Mouse (Mus musculus) kidney, postnatal 0 days (tissue): ENCODE measurements at regions not wholly inside any gene's neighbourhood (a gene's known extent, or its start where the extent isn't known, plus 50 kb on each side); places are given as distances from the start of the nearest gene placed in this dataset.

Source experiments
- ATAC-seq: fragments of 200-750 bp; cut with Nextera tagmentation; replicated peaks from 2 replicates; pipeline ENCODE4 v1.8.0; 2017; ENCODE audit warnings: low read depth, moderate number of reproducible peaks, moderate TSS enrichment, moderate library complexity; ENCODE audit not compliant: low FRiP score
- DNase-seq: peaks from one replicate; pipeline ENCODE4 v3.0.0-alpha.2; 2016; ENCODE audit warnings: low spot score
- H3K27ac ChIP-seq: fragments of 300-500 bp; sonication (generic); 2 replicates; pipeline ENCODE4 v1.5.1; 2014; ENCODE audit warnings: mild to moderate bottlenecking
- H3K27me3 ChIP-seq: fragments of 300-500 bp; sonication (generic); 2 replicates; pipeline ENCODE4 v1.6.1; 2014; ENCODE audit warnings: low read length, mixed read lengths; ENCODE audit not compliant: insufficient read depth
- H3K36me3 ChIP-seq: fragments of 300-500 bp; sonication (generic); 2 replicates; pipeline ENCODE4 v1.6.1; 2014; ENCODE audit warnings: low read length, mixed read lengths; ENCODE audit not compliant: insufficient read depth
- H3K4me1 ChIP-seq: fragments of 300-500 bp; sonication (generic); replicated peaks from 2 replicates; pipeline ENCODE4 v1.6.1; 2014; ENCODE audit warnings: antibody characterized with exemption, low read length, mixed read lengths; ENCODE audit not compliant: insufficient read depth
- H3K4me2 ChIP-seq: fragments of 300-500 bp; sonication (generic); 2 replicates; pipeline ENCODE4 v1.6.1; 2014; ENCODE audit warnings: mild to moderate bottlenecking, low read length, moderate library complexity, mixed read lengths
- H3K4me3 ChIP-seq: fragments of 300-500 bp; sonication (generic); replicated peaks from 2 replicates; pipeline ENCODE4 v1.5.1; 2014; ENCODE audit warnings: low read depth, low read length
- H3K9ac ChIP-seq: fragments of 300-500 bp; sonication (generic); 2 replicates; pipeline ENCODE4 v1.6.1; 2014; ENCODE audit warnings: low read depth, low read length
- H3K9me3 ChIP-seq: fragments of 300-500 bp; sonication (generic); replicated peaks from 2 replicates; pipeline ENCODE4 v1.6.1; 2016; ENCODE audit warnings: low read length, inconsistent platforms, mixed read lengths
- CTCF ChIP-seq: IDR thresholded peaks from 2 replicates; pipeline ENCODE4 v1.5.1; 2016; ENCODE audit warnings: antibody characterized with exemption, low read depth, mild to moderate bottlenecking, moderate library complexity
- WGBS: fragments of 180-500 bp; shearing (Covaris S2); extraction: QIAGEN DNeasy Blood & Tissue Kit; methylation state at CpG from one replicate; pipeline ENCODE4 v1.1.7; 2014; 5-methylcytosine and 5-hydroxymethylcytosine counted together

DNA sequence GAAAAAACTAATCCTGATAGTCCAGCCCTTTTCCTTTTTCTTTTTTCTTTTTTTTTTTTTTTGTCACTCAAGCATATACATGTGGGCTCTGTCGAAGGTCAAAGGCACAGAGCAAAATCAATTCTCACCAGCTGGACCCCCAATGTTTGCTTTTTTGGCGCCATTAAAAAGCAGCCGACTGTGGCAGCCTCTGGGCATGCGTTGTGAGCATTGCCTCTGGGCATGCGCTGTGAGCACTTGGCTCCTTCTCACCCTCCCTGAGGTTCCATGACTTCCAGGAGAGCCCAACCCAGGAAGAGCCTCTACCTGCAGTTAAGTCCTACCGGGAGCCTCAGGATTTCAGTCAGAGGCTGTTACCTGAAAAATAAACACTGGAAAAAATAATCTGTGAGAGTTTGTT lies 156.8 kb downstream of the Rab11fip4 start:
- Histone ChIP-seq H3K4me2 (no peak overlapping the region), H3K4me3 (no peak overlapping the region), H3K27me3 (no peaks in the 10 kb centered on the region), H3K36me3 (no peaks in the 10 kb centered on the region), H3K9me3 (no peaks in the 10 kb centered on the region), H3K4me1 (no peaks in the 10 kb centered on the region), H3K27ac (no peak overlapping the region), H3K9ac (no peak overlapping the region)
- WGBS = 50% methylated on average over 6 of the region's 6 CpGs
- no peak for ATAC-seq
- no peak for TF ChIP-seq CTCF
- no peak for DNase-seq
